Mouse (Mus musculus): ENCODE results near the gene Lyg1. TPM values are rescaled to one million over a fixed set of nuclear protein-coding genes. Genes with fewer than 3 reads are reported as not detected.

Gene Lyg1
- polyA plus RNA-seq (2015; fragmentation: Nextera tagmentation; extraction: Ambion mirVana) = not detected in 2 replicates

DNA sequence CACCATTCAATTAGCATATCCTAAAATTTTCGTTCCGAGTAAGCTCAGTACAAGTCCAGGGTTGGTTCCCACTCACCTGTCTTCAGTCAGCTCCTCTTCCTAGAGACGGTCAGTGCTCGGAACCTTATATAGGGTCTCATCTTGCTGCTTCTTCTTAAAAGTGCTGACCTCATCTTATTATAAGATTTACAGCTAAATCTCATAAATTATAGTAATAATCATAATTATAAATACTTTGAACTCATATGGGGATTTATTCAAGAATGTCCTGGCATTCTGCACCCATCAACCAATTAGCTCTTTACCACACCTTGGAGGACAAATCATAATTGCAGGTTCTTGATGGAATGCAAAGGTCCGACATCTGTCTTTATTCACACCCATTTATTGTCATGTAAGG lies at the start of gene Lyg1:
TSS of gene Lyg1 (minus strand) at position 101 of the 400 bp plus-strand sequence.
- Histone ChIP-seq H3K4me2 (no peak within 1 kb of the TSS), H3K27me3 (replicated peaks) (no peaks in the 10 kb centered on the region), H3K36me3 (no peaks in the 10 kb centered on the region), H3K9ac (no peak within 1 kb of the TSS), H3K27ac (replicated peaks) (no peak within 1 kb of the TSS), H3K9me3 (no peaks in the 10 kb centered on the region), H3K4me3 (no peak within 1 kb of the TSS), H3K4me1 (no peaks in the 10 kb centered on the region)
- WGBS = 75% methylated on average over 5 of the region's 5 CpGs
- ATAC-seq (ENCODE audit: extremely low read depth, insufficient number of reproducible peaks, low FRiP score, low TSS enrichment) = no peak

DNA sequence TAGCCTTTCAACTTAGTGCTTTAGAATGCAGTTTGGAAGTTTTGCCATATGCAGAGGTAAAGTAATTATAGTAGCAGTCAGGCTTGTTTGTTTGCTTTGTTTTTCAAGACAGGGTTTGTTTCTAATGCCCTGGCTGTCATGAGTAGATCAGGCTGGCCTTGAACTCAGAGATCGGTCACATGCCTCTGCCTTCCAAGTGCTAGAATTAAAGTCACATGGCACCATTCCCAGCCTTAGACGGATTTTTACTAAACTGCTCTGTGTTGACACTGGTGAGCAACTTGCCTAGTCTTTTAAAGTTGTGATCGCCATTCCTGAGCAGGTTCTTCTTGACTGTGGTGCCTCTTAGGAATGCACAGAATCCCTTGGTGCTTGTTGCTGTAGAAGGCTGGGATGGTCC lies 49.2 kb upstream of the Lyg1 start:
- Histone ChIP-seq H3K9me3 (no peaks in the 10 kb centered on the region), H3K9ac (no peak overlapping the region), H3K27ac (replicated peaks) (no peak overlapping the region), H3K4me2 (no peak overlapping the region), H3K4me3 (no peak overlapping the region), H3K27me3 (replicated peaks) (no peaks in the 10 kb centered on the region), H3K4me1 (peaks cover 18% of the 10 kb centered on the region; the same call in 1 of the 2 replicates), H3K36me3 (no peaks in the 10 kb centered on the region)
- 77% methylated on average over 3 of the region's 3 CpGs for WGBS
- no peak for ATAC-seq (ENCODE audit: extremely low read depth, insufficient number of reproducible peaks, low FRiP score, low TSS enrichment)

DNA sequence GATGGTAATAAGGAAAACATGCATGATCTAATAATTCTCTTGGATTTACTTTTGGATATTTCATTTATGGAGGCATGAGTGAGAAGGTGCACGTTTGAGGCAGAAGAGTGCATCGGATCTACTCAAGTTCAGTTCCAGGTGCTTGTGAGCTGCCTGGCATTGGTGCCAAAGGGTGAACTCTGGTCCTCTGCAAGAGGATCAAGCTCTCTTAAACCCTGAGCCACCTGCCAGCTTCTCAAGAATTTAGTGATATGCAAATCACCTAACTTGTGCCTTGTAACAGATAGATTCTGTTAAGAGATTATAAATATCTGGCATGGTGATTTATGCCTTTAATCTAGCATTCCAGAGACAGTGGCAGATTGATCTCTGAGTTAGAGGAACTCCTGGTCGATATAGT lies 45.5 kb upstream of the Lyg1 start:
- Histone ChIP-seq H3K27ac (replicated peaks) (no peak overlapping the region), H3K4me2 (no peak overlapping the region), H3K27me3 (replicated peaks) (no peaks in the 10 kb centered on the region), H3K4me1 (peaks cover 21% of the 10 kb centered on the region), H3K9ac (no peak overlapping the region), H3K36me3 (no peaks in the 10 kb centered on the region), H3K9me3 (no peaks in the 10 kb centered on the region), H3K4me3 (no peak overlapping the region)
- 76% methylated on average over 3 of the region's 3 CpGs for WGBS
- ATAC-seq (ENCODE audit: extremely low read depth, insufficient number of reproducible peaks, low FRiP score, low TSS enrichment) = no peak

DNA sequence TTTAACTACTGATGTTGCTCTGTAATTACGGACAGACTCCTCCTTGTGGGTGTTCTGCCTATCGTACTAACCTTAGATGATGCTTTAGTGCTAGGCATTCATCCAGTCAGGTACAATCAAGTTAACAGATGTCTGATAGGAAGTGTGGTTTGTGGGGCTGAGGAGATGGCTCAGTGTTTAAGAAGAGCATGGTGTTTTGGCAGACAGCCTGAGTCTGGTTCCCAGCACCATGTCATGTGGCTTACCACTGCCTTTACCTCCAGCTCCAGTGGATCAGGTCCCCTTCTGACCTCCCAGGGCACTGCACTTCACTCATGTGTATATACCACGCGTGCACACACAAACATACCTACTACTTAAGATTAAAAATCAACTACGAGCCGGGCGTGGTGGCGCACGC lies 44.4 kb upstream of the Lyg1 start:
- H3K4me1 ChIP-seq = peaks cover 20% of the 10 kb centered on the region
- H3K4me2 ChIP-seq = no peak overlapping the region
- WGBS = 94% methylated on average over 9 of the region's 9 CpGs
- no peak for ATAC-seq (ENCODE audit: extremely low read depth, insufficient number of reproducible peaks, low FRiP score, low TSS enrichment)
- H3K27ac ChIP-seq (replicated peaks) = no peak overlapping the region
- H3K9ac ChIP-seq = no peak overlapping the region
- no peaks in the 10 kb centered on the region for H3K36me3 ChIP-seq
- no peaks in the 10 kb centered on the region for H3K9me3 ChIP-seq
- H3K27me3 ChIP-seq (replicated peaks) = no peaks in the 10 kb centered on the region
- no peak overlapping the region for H3K4me3 ChIP-seq

DNA sequence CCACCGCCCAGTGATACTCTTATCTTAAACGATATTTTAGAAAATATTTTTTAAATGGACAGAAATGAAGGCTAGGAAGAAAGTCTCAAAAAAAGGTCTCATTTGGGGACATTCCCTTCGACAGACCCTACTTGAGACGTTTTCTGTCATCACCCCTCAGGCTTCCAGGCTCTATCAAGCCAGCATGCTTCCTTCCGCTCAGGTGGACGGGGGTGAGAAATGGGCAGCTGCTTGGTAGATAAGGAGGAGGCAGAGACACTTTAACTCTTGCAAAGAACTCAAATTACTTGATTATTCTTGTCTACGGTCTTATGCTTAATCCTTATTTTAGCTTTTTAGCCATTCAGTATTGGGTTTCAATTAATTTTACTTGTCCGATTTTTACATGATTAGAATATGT lies 43.3 kb upstream of the Lyg1 start:
- ATAC-seq (ENCODE audit: extremely low read depth, insufficient number of reproducible peaks, low FRiP score, low TSS enrichment) = no peak
- Histone ChIP-seq H3K27ac (replicated peaks) (no peak overlapping the region), H3K27me3 (replicated peaks) (no peaks in the 10 kb centered on the region), H3K36me3 (peaks cover under 1% of the 10 kb centered on the region; the same call in 1 of the 2 replicates), H3K4me3 (no peak overlapping the region), H3K4me1 (peaks cover 23% of the 10 kb centered on the region), H3K4me2 (peak overlapping the region; percentile 33; the same call in 1 of the 2 replicates), H3K9me3 (no peaks in the 10 kb centered on the region), H3K9ac (no peak overlapping the region)
- WGBS = 71% methylated on average over 8 of the region's 8 CpGs

DNA sequence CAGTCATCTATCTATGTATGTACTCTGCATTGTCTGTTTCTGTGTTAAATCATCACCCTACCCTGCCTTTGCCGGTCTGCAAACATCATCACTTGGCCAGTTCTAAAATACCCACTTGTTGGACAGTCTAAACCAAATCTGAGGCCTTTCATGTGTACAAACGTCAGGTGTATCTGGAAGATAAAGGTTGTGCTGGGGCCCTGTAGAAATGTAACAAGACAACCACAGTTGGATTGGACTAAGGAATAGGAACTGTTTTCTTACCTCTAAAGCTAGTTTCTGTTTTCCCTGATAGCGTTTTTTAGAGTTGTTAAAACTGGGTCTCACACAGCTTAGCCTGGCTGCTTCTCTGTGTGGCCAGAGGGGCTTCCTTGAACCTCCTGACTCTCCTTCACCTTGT lies 42.0 kb upstream of the Lyg1 start:
- H3K4me3 ChIP-seq = peak overlapping the region; percentile 96
- H3K4me2 ChIP-seq = peak overlapping the region; percentile 96
- H3K36me3 ChIP-seq = peaks cover 14% of the 10 kb centered on the region
- no peak for ATAC-seq (ENCODE audit: extremely low read depth, insufficient number of reproducible peaks, low FRiP score, low TSS enrichment)
- H3K9ac ChIP-seq = peak overlapping the region; percentile 97
- no peaks in the 10 kb centered on the region for H3K27me3 ChIP-seq (replicated peaks)
- H3K9me3 ChIP-seq = no peaks in the 10 kb centered on the region
- peaks cover 24% of the 10 kb centered on the region for H3K4me1 ChIP-seq
- H3K27ac ChIP-seq (replicated peaks) = no peak overlapping the region
- WGBS = 60% methylated on average over 3 of the region's 3 CpGs

DNA sequence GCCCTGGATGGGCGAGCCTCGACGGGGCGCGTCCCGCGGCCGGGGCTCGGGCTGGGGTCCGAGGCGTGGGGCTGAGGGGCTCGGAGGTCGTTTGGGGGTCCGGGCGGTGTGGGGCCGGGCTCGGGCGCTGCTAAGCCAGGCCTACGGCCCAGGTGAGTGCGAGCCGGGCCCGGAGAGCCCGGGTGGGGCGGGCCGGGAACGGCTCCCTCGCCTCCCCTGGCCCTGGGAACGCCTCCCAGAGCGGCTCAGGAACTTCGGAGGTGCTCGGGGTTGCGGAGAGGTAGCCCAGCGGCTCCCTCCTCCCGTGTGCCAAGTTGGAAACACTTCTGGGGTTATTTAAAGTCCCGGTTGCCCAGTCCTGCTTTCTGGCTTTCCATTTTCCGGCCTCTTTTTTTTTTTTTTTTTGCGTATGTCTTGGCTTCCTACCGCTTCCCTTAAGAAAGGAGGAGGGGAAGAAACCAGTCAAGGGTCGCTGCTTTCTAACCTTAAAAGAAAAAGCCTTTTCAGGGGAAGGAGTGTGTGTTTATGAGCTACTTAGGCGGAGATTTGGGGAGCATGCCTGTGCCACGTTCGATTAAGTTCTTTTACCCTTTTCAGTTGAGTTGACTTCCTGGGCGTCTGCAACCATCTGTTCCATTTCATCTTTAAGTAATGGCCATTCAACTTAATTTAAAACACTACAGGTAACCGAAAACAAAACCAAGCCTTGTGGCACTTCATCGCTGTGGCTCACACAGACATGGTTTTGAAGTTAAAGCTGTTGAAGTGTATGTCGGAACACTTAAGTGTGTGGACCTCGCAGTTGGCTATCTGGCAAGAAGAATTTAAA lies 41.0 kb upstream of the Lyg1 start:
- Histone ChIP-seq H3K4me1 (peaks cover 24% of the 10 kb centered on the region), H3K4me3 (peak overlapping the region; percentile 96), H3K27me3 (replicated peaks) (no peaks in the 10 kb centered on the region), H3K4me2 (peak overlapping the region; percentile 96), H3K9me3 (no peaks in the 10 kb centered on the region), H3K27ac (replicated peaks) (peak overlapping the region; percentile 93), H3K9ac (peak overlapping the region; percentile 97), H3K36me3 (peaks cover 23% of the 10 kb centered on the region)
- ATAC-seq (ENCODE audit: extremely low read depth, insufficient number of reproducible peaks, low FRiP score, low TSS enrichment) = no peak
- 2% methylated on average over 44 of the region's 47 CpGs for WGBS

DNA sequence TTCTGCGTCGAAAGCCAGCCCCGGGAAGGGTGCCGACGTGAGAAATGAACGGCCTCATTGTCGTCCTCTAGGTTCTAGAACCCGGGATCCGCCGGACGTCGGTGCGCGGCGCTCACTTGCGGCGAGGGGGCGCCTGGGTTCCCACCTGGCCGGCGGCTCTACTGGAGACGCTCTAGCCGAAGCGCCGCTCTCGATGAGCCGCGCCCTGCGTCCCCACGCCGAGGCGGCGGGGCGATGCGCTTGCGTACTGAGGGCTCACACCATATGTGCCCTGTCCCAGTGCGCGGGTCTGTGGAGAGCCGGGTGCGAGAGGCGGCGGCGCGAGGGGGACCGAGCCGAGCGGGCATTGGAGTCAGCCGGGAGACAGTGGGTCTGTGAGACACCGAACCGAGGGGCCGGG lies 40.3 kb upstream of the Lyg1 start, which contains the start of the genes Txndc9 and Eif5b:
TSS of gene Txndc9 (minus strand) at position 27 of the 400 bp plus-strand sequence.
TSS of gene Eif5b (plus strand) at position 144 of the 400 bp plus-strand sequence.
- under 1% methylated on average over 50 of the region's 50 CpGs for WGBS
- Histone ChIP-seq H3K27ac (replicated peaks) (peak within 1 kb of the TSS; percentile 93), H3K4me2 (peak within 1 kb of the TSS; percentile 96), H3K4me3 (peak within 1 kb of the TSS; percentile 96), H3K4me1 (peaks cover 21% of the 10 kb centered on the region), H3K9ac (peak within 1 kb of the TSS; percentile 97), H3K9me3 (no peaks in the 10 kb centered on the region), H3K36me3 (peaks cover 31% of the 10 kb centered on the region), H3K27me3 (replicated peaks) (no peaks in the 10 kb centered on the region)
- peak; percentile 83 for ATAC-seq (ENCODE audit: extremely low read depth, insufficient number of reproducible peaks, low FRiP score, low TSS enrichment)

DNA sequence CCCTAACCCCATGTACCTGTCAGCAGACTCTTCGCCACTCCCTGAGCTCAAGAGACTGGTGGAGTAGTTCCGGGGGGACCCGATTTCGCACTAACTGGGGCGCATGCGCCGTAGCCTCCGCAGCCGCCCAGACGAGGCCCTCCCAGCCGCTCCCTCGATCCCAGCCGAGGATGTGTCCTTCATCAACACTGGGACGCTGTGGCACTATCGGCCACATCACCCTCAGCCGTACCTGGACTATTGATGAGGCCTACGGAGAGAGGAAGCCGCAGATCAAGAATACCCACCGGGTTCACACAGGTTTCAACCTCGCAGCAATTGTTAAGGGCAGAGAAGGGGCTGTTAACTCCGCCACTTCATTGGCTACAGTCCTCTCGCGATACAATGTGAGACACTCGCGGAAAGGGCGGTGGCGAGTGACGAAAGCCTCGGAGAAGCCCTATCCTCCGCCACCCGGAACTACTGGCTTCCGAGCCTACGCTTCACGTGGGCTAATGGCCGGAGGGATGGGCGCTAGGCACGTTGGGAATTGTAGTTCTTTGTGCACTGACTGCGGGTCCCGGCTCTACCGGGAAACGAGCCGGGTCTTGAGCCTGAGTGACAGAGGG lies 39.4 kb upstream of the Lyg1 start:
- H3K4me2 ChIP-seq = peak overlapping the region; percentile 96
- H3K36me3 ChIP-seq = peaks cover 39% of the 10 kb centered on the region
- H3K27ac ChIP-seq (replicated peaks) = peak overlapping the region; percentile 93
- H3K4me1 ChIP-seq = peaks cover 21% of the 10 kb centered on the region
- peak overlapping the region; percentile 97 for H3K9ac ChIP-seq
- no peaks in the 10 kb centered on the region for H3K27me3 ChIP-seq (replicated peaks)
- no peaks in the 10 kb centered on the region for H3K9me3 ChIP-seq
- peak; percentile 93 for ATAC-seq (ENCODE audit: extremely low read depth, insufficient number of reproducible peaks, low FRiP score, low TSS enrichment)
- H3K4me3 ChIP-seq = peak overlapping the region; percentile 96
- WGBS = under 1% methylated on average over 42 of the region's 42 CpGs

DNA sequence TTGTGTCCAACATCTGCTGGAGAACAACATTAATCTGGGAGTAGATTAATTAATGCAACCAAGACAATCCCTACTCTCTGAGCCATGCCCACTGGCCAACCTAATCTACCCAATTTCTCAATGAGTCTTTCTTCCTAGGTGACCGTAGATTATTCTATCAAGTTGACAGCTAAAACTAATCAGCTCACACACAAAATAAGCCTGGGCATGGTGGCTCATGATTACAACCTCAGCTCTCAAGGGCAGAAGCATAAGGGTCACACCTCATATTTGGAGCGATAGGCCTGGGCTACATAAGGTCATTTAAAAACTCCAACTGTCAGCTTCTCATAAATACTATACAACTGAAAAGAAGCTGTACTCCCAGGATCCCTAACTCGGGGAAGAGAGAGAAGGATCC lies 38.7 kb upstream of the Lyg1 start:
- Histone ChIP-seq H3K27me3 (replicated peaks) (no peaks in the 10 kb centered on the region), H3K36me3 (peaks cover 47% of the 10 kb centered on the region), H3K4me2 (peak overlapping the region; percentile 96), H3K4me1 (peaks cover 21% of the 10 kb centered on the region), H3K4me3 (peak overlapping the region; percentile 96), H3K9ac (peak overlapping the region; percentile 97), H3K27ac (replicated peaks) (peak overlapping the region; percentile 93), H3K9me3 (no peaks in the 10 kb centered on the region)
- WGBS = 36% methylated on average over 3 of the region's 3 CpGs
- ATAC-seq (ENCODE audit: extremely low read depth, insufficient number of reproducible peaks, low FRiP score, low TSS enrichment) = no peak

DNA sequence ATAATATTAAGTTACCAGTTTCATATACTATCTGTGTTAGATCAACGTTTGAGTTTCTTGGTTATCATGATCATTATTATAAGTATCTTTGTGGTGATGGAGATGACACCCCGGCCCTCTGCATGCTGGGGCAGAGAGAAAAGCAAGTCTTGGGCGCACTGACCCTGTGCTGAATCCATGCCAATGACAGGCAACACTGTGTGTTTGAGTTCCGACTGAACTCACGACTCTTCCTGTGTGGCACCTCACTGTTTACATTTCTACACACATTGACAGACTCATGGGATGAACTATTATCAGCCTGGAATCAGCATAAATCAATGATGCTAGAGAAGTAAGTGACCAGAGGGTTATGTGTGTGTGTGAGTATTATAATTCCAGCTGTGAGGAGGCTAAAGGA lies 30.3 kb upstream of the Lyg1 start:
- Histone ChIP-seq H3K36me3 (peaks cover 76% of the 10 kb centered on the region), H3K9me3 (no peaks in the 10 kb centered on the region), H3K4me1 (no peaks in the 10 kb centered on the region), H3K9ac (no peak overlapping the region), H3K4me2 (no peak overlapping the region), H3K4me3 (no peak overlapping the region), H3K27ac (replicated peaks) (no peak overlapping the region), H3K27me3 (replicated peaks) (no peaks in the 10 kb centered on the region)
- ATAC-seq (ENCODE audit: extremely low read depth, insufficient number of reproducible peaks, low FRiP score, low TSS enrichment) = no peak
- WGBS = 88% methylated on average over 5 of the region's 5 CpGs
